Mouse (Mus musculus) forebrain, embryonic 11.5 days (tissue): ENCODE data around the gene Gm15217. TPM values are rescaled to one million over a fixed set of nuclear protein-coding genes. Genes with fewer than 3 reads are reported as not detected.

Experiments
- polyA plus RNA-seq: library from polyadenylated mRNA; unstranded; fragments of >200 nt; fragmentation: Nextera tagmentation; extraction: Ambion mirVana; gene quantifications from 2 replicates; pipeline ENCODE4 v1.2.1, GENCODE M21; 2014

Gm15217 gene
- polyA plus RNA-seq, 1 experiment from 2014 or later: not detected

Other genes starting within 250 kb of the Gm15217 start
- gene Bmp4, start 11.3 kb downstream of the Gm15217 start, polyA plus RNA-seq: 15.1 and 19.4 TPM in 2 replicates